Mouse (Mus musculus) midbrain, embryonic 15.5 days (tissue): ENCODE data around the gene Pate3. TPM values are rescaled to one million over a fixed set of nuclear protein-coding genes. Genes with fewer than 3 reads are reported as not detected.
"Not testable (repeated sequence)": the region's sequence is repeated elsewhere in the genome, so short reads cannot be mapped to it uniquely, and the experiment has no call there.

ENCODE experiments used
- ATAC-seq: fragments of 200-750 bp; cut with Nextera tagmentation; replicated peaks from 2 replicates; pipeline ENCODE4 v1.8.0; 2017; ENCODE audit warnings: moderate TSS enrichment
- H3K27ac ChIP-seq: fragments of 300-500 bp; sonication (generic); 2 replicates; pipeline ENCODE4 v1.5.1; 2015; ENCODE audit warnings: mild to moderate bottlenecking, inconsistent platforms
- H3K27me3 ChIP-seq: fragments of 300-500 bp; sonication (generic); replicated peaks from 2 replicates; pipeline ENCODE4 v1.6.1; 2015; ENCODE audit warnings: inconsistent platforms
- H3K36me3 ChIP-seq: fragments of 300-500 bp; sonication (generic); replicated peaks from 2 replicates; pipeline ENCODE4 v1.6.1; 2015; ENCODE audit warnings: inconsistent platforms
- H3K4me1 ChIP-seq: fragments of 300-500 bp; sonication (generic); 2 replicates; pipeline ENCODE4 v1.6.1; 2015; ENCODE audit warnings: inconsistent platforms
- H3K4me2 ChIP-seq: fragments of 300-500 bp; sonication (generic); 2 replicates; pipeline ENCODE4 v1.6.1; 2015; ENCODE audit warnings: inconsistent platforms, mild to moderate bottlenecking, moderate library complexity
- H3K4me3 ChIP-seq: fragments of 300-500 bp; sonication (generic); 2 replicates; pipeline ENCODE4 v1.5.1; 2015; ENCODE audit warnings: mild to moderate bottlenecking, inconsistent platforms
- H3K9ac ChIP-seq: fragments of 300-500 bp; sonication (generic); 2 replicates; pipeline ENCODE4 v1.6.1; 2015; ENCODE audit warnings: mild to moderate bottlenecking, inconsistent platforms
- H3K9me3 ChIP-seq: fragments of 300-500 bp; sonication (generic); 2 replicates; pipeline ENCODE4 v1.6.1; 2016; ENCODE audit warnings: inconsistent platforms
- WGBS: fragments of 180-500 bp; shearing (Covaris S2); methylation state at CpG from one replicate; pipeline ENCODE4 v1.1.7; 2015; ENCODE audit warnings: mixed read lengths; 5-methylcytosine and 5-hydroxymethylcytosine counted together
- polyA plus RNA-seq: library from polyadenylated mRNA; unstranded; fragments of >200 nt; fragmentation: Nextera tagmentation; extraction: Ambion mirVana; gene quantifications from 2 replicates; pipeline ENCODE4 v1.2.1, GENCODE M21; 2015

Gene Pate3
- polyA plus RNA-seq, result not detected in 2 replicates

DNA sequence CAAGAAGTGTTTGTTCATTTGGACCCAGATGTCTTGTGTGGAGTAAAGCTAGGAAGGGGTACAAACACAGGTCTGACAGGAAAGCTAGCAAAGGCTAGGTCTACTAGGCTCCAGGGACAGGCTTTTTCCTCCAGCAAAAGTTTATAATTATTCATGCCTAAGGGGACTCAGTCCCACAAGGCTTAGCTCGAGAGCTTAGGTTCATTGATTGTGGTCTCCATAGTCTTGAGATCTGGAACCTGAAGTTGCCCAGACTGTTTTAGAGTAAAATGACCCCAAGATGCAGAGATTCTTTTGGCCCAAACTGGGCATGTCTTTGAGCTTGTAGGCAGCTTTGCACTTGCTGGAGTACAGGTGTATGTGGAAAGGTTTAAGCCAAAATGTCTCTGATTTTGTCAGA lies at the start of gene Pate3:
Gene Pate3, minus strand, starts transcription at position 101 of the 400 bp plus-strand sequence.
- Histone ChIP-seq H3K27me3 (no peaks in the 10 kb centered on the region), H3K4me3 (no peak within 1 kb of the TSS), H3K4me1 (no peaks in the 10 kb centered on the region), H3K27ac (no peak within 1 kb of the TSS), H3K9ac (no peak within 1 kb of the TSS), H3K36me3 (no peaks in the 10 kb centered on the region), H3K9me3 (no peaks in the 10 kb centered on the region), H3K4me2 (no peak within 1 kb of the TSS)
- WGBS, result 81% methylated on average over 1 of the region's 1 CpGs
- no peak for ATAC-seq

DNA sequence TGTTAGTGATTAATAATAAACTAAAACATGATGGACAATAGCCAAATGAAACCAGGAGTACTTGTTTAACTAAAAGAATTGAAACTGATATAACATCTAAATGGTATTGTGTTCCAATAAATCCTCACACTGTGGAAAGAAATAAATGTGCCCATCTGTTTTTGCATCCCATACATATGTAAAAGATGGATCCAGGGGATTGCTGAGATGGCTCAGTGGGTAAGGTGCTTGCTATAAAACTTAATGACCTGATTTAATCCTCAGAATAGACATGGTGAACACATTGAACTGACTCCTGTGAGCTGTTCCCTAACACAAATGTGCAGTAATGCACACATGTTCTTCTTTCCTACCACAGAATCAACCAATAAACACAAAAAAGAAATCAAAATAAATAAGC lies 43.9 kb upstream of the Pate3 start:
- ATAC-seq, result no peak
- Histone ChIP-seq H3K27ac (no peak overlapping the region), H3K36me3 (no peaks in the 10 kb centered on the region), H3K9me3 (no peaks in the 10 kb centered on the region), H3K4me2 (no peak overlapping the region), H3K4me1 (no peaks in the 10 kb centered on the region), H3K27me3 (no peaks in the 10 kb centered on the region), H3K9ac (no peak overlapping the region), H3K4me3 (no peak overlapping the region)

DNA sequence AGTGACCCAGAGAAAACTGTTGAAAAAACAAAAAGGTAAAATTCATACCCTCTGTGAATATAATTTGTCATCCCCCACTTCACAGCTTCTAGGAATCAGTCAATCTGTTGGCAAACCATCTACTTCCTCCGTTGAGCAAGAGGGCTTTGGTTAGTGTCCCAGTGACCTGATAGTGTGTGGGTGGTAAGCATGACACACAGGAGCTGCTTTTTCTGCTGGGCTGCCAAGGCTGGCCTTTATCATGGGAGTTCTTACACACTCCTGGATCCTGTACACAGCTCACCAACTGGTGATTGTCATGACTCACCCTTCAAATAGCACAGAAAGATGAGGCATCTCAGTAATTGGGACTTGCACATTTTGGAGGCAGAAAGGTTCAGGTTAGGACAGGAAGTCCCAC lies 39.0 kb upstream of the Pate3 start, which contains the start of gene Pate1:
Gene Pate1, minus strand, starts transcription at position 378 of the 400 bp plus-strand sequence.
- Histone ChIP-seq H3K27ac (no peak within 1 kb of the TSS), H3K4me3 (no peak within 1 kb of the TSS), H3K36me3 (no peaks in the 10 kb centered on the region), H3K9ac (no peak within 1 kb of the TSS), H3K9me3 (no peaks in the 10 kb centered on the region), H3K4me2 (no peak within 1 kb of the TSS), H3K4me1 (no peaks in the 10 kb centered on the region), H3K27me3 (no peaks in the 10 kb centered on the region)
- 72% methylated on average over 1 of the region's 1 CpGs for WGBS
- ATAC-seq, result no peak

- no peak overlapping the region for H3K9ac ChIP-seq
- no peaks in the 10 kb centered on the region for H3K9me3 ChIP-seq
- no peak overlapping the region for H3K4me2 ChIP-seq
- 85% methylated on average over 2 of the region's 2 CpGs for WGBS
- no peaks in the 10 kb centered on the region for H3K36me3 ChIP-seq
- H3K27me3 ChIP-seq, result no peaks in the 10 kb centered on the region
- no peaks in the 10 kb centered on the region for H3K4me1 ChIP-seq
- H3K4me3 ChIP-seq, result no peak overlapping the region
- no peak for ATAC-seq
- H3K27ac ChIP-seq, result no peak overlapping the region
Observed at GRCm38 (mm10) chr9:35673557-35673956, 25.6 kb upstream of the Pate3 start.

- Histone ChIP-seq H3K4me3 (no peak overlapping the region), H3K36me3 (no peaks in the 10 kb centered on the region), H3K27me3 (no peaks in the 10 kb centered on the region), H3K9me3 (no peaks in the 10 kb centered on the region), H3K27ac (no peak overlapping the region), H3K4me2 (no peak overlapping the region), H3K9ac (no peak overlapping the region), H3K4me1 (no peaks in the 10 kb centered on the region)
- ATAC-seq, result no peak
- 86% methylated on average over 1 of the region's 1 CpGs for WGBS
Observed at GRCm38 (mm10) chr9:35632981-35633380, 15.0 kb downstream of the Pate3 start.

DNA sequence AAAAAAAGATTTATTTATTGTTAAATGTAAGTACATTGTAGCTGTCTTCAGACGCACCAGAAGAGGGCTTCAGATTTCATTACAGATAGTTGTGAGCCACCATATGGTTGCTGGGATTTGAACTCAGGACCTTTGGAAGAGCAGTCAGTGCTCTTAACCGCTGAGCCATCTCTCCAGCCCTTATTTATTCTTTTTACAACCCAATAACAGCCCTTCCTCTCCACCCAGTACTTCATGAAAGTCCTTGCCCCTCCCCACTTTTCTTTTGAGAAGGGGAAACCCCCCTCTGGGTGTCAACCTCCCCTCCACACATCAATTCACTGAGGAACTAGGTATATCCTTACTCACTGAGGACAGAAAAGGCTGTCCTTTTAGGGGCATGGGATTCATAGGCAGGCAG lies 31.2 kb downstream of the Pate3 start:
- H3K9ac ChIP-seq, H3K36me3 ChIP-seq, H3K4me2 ChIP-seq, H3K4me1 ChIP-seq, H3K27me3 ChIP-seq, H3K9me3 ChIP-seq, H3K27ac ChIP-seq, H3K4me3 ChIP-seq, ATAC-seq: not testable (repeated sequence)
- 64% methylated on average over 2 of the region's 2 CpGs for WGBS

DNA sequence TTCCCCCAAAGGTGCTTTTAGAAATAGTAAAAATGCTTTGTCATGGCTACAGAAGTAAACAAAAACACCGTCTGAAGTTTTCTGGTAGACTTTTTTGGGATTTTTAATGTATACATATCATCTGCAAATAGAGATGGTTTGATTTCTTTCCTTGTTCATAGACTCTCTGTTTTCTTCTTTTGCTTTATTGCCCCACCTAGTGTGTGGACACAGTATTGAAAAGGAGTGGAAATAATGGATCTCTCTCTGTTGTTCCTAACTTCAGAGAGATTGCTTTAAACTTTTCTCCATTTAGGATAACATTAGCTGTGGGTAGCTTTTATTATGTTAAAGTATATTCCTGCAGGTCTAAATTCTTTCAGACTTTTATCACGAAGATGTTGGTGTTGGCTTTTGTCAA lies 34.0 kb downstream of the Pate3 start:
- 32% methylated on average over 2 of the region's 2 CpGs for WGBS
- H3K27me3 ChIP-seq, result no peaks in the 10 kb centered on the region
- no peak overlapping the region for H3K4me3 ChIP-seq
- no peak overlapping the region for H3K9ac ChIP-seq
- no peak overlapping the region for H3K27ac ChIP-seq
- ATAC-seq, result no peak
- no peak overlapping the region for H3K4me2 ChIP-seq
- no peaks in the 10 kb centered on the region for H3K36me3 ChIP-seq
- no peaks in the 10 kb centered on the region for H3K9me3 ChIP-seq
- H3K4me1 ChIP-seq, result no peaks in the 10 kb centered on the region

- WGBS, result 96% methylated on average over 1 of the region's 1 CpGs
- H3K9me3 ChIP-seq, result no peaks in the 10 kb centered on the region
- no peak within 1 kb of the TSS for H3K4me3 ChIP-seq
- ATAC-seq, result no peak
- no peak within 1 kb of the TSS for H3K9ac ChIP-seq
- no peaks in the 10 kb centered on the region for H3K36me3 ChIP-seq
- no peaks in the 10 kb centered on the region for H3K4me1 ChIP-seq
- H3K4me2 ChIP-seq, result no peak within 1 kb of the TSS
- no peak within 1 kb of the TSS for H3K27ac ChIP-seq
- no peaks in the 10 kb centered on the region for H3K27me3 ChIP-seq
Observed at GRCm38 (mm10) chr9:35611841-35612240, 36.2 kb downstream of the Pate3 start, which contains the start of gene Pate4. TSS of gene Pate4 (minus strand) at chr9:35611941.

DNA sequence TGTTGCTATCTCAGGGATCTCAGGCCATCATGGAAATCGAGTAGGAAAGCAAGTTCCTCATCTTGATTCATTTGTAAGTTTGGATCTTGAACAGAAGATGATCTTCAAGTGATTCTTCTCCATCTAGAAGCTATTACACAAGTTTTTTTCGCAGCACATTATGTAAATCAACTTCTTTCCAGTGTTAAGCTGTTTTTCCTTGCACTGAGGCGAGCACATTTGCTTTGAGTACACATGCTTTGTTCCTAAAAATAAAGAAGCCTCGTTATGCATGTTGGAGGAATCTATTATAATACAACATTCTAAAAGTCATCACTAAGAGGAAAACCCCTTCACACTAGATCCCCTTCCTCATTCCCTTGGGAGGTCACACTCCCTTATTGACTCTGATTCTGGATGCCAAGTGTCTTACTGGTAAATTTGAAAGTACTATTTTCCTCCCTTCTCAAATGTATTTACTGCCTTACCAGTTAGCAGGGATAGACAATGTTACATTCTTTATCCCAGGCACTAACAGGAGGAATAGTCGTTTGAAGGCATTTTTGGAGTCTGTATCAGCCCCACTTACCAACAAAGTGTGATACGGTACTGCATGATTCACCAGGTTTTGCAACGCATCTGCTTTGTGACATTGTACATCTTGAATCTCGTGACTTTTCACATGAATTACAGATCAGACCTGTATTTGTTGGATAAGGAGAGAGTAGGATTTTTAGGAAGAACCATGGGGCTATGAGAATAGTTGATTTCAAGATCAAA lies 40.2 kb downstream of the Pate3 start:
- H3K4me1 ChIP-seq, result no peaks in the 10 kb centered on the region
- no peak overlapping the region for H3K27ac ChIP-seq
- no peaks in the 10 kb centered on the region for H3K27me3 ChIP-seq
- H3K4me3 ChIP-seq, result no peak overlapping the region
- no peak overlapping the region for H3K4me2 ChIP-seq
- 60% methylated on average over 8 of the region's 8 CpGs for WGBS
- no peak for ATAC-seq
- no peaks in the 10 kb centered on the region for H3K36me3 ChIP-seq
- H3K9me3 ChIP-seq, result no peaks in the 10 kb centered on the region
- H3K9ac ChIP-seq, result no peak overlapping the region

Other genes starting within 250 kb of the Pate3 start
- 4.0 and 6.2 TPM in 2 replicates for gene Cdon, start 227.1 kb downstream of the Pate3 start, polyA plus RNA-seq
- not detected in 2 replicates for gene Gm1113, start 129.9 kb downstream of the Pate3 start, polyA plus RNA-seq
- 27.9 and 30.0 TPM in 2 replicates for gene Ddx25, start 89.7 kb downstream of the Pate3 start, polyA plus RNA-seq
- gene Pus3, start 89.6 kb downstream of the Pate3 start, polyA plus RNA-seq, result 14.8 and 16.0 TPM in 2 replicates
- gene Pate2, start 77.9 kb downstream of the Pate3 start, polyA plus RNA-seq, result 1.2 TPM in 2 replicates
- gene Hyls1, start 77.8 kb downstream of the Pate3 start, polyA plus RNA-seq, result 14.5 and 16.3 TPM in 2 replicates
- gene Pate4, start 36.3 kb downstream of the Pate3 start, polyA plus RNA-seq, result not detected in 2 replicates
- not detected in 2 replicates for gene Pate1, start 39.2 kb upstream of the Pate3 start, polyA plus RNA-seq
- not detected in 2 replicates for gene Gm17677, start 92.8 kb upstream of the Pate3 start, polyA plus RNA-seq
- not detected in 2 replicates for gene Gm17727, start 129.9 kb upstream of the Pate3 start, polyA plus RNA-seq
- not detected in 2 replicates for gene Gm27235, start 141.9 kb upstream of the Pate3 start, polyA plus RNA-seq
- not detected in 2 replicates for gene D730048I06Rik, start 141.9 kb upstream of the Pate3 start, polyA plus RNA-seq
- gene 9230110F15Rik, start 195.9 kb upstream of the Pate3 start, polyA plus RNA-seq, result not detected in 2 replicates